Mouse (Mus musculus) erythroblast, embryonic 14.5 days (primary cell): Measurements from ENCODE around the gene AW549877. TPM values are rescaled to one million over a fixed set of nuclear protein-coding genes. Genes with fewer than 3 reads are reported as not detected.

Source experiments
- H3K27me3 ChIP-seq: 2 replicates; pipeline ENCODE4 v1.6.1; 2012; ENCODE audit warnings: inconsistent platforms; ENCODE audit not compliant: control insufficient read depth
- H3K36me3 ChIP-seq: 2 replicates; pipeline ENCODE4 v1.6.1; 2012; ENCODE audit warnings: mild to moderate bottlenecking, inconsistent platforms; ENCODE audit not compliant: control insufficient read depth
- H3K4me1 ChIP-seq: 2 replicates; pipeline ENCODE4 v1.6.1; 2012; ENCODE audit warnings: inconsistent platforms; ENCODE audit not compliant: control insufficient read depth
- H3K4me3 ChIP-seq: replicated peaks from 2 replicates; pipeline ENCODE3; 2012; ENCODE audit warnings: moderate library complexity, mild to moderate bottlenecking, inconsistent platforms
- H3K9me3 ChIP-seq: 2 replicates; pipeline ENCODE4 v1.6.1; 2012; ENCODE audit warnings: low read length, inconsistent platforms, mixed read lengths; ENCODE audit not compliant: control insufficient read depth
- GATA1 ChIP-seq: IDR thresholded peaks from 2 replicates; pipeline ENCODE4 v1.6.1; 2012; ENCODE audit warnings: low read length, inconsistent platforms, mixed read lengths
- TAL1 ChIP-seq: IDR thresholded peaks from 3 replicates; pipeline ENCODE4 v1.6.1; 2012; ENCODE audit warnings: low read length, inconsistent platforms, mixed read lengths
- polyA plus RNA-seq: library from polyadenylated mRNA; stranded (reverse); fragments of >175 nt; gene quantifications from 2 replicates; pipeline ENCODE4 v1.2.3, GENCODE M21; 2012

Gene AW549877
- polyA plus RNA-seq, 1 experiment, result 0.01 TPM

DNA sequence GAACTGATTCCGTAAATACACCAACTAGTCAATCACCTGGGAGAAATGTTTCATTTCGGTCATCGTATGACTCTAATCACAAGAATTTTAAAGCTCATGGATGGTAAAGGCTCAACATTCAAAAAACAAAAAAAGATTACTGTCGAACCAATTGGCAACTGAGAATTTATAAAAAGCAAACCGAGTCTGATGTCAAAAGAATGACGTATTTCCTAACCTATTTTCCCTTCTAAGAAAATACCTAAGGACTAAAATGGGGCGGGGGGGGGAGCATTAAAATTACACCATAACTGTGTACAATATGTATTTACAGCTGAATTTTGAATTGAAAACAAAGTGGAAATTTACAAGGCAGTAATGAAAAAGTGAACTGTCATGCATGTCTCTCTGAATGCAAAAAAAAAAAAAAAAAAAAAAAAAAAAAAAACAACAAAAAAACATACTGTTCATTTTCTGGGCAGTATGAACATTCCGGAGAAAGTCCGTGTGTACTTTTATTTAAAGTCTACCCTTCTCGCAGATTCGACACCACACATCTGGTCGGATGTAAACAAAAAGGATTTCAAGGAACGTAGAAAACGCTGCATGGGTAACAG, 594 bp downstream of the AW549877 start:
- TF ChIP-seq GATA1 (no peak), TAL1 (no peak)
- H3K36me3 ChIP-seq, result peaks cover 21% of the 10 kb centered on the region
- no peaks in the 10 kb centered on the region for H3K27me3 ChIP-seq
- peak overlapping the region; percentile 99 for H3K4me3 ChIP-seq
- no peaks in the 10 kb centered on the region for H3K9me3 ChIP-seq
- peaks cover 24% of the 10 kb centered on the region for H3K4me1 ChIP-seq

DNA sequence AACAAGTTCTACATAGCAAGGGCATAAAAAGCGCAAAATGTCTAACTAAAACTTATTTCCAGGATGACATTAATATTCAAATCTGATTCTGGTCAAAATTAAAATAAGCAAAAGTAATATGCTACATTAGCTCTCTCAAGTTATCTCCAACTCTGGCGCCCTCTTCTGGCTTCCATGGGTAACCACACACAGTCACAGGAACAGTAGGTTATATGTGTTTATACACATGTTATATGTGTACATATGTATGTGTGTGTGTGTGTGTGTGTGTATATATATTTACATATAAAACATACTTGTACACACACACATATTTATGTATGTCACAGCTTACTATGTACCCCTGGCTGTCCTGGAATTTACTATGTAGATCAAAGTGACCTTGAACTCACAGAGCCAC, 7.6 kb downstream of the AW549877 start:
- TF ChIP-seq TAL1 (no peak), GATA1 (no peak)
- Histone ChIP-seq H3K36me3 (peaks cover 66% of the 10 kb centered on the region), H3K4me1 (no peaks in the 10 kb centered on the region), H3K9me3 (no peaks in the 10 kb centered on the region), H3K27me3 (no peaks in the 10 kb centered on the region), H3K4me3 (no peak overlapping the region)

DNA sequence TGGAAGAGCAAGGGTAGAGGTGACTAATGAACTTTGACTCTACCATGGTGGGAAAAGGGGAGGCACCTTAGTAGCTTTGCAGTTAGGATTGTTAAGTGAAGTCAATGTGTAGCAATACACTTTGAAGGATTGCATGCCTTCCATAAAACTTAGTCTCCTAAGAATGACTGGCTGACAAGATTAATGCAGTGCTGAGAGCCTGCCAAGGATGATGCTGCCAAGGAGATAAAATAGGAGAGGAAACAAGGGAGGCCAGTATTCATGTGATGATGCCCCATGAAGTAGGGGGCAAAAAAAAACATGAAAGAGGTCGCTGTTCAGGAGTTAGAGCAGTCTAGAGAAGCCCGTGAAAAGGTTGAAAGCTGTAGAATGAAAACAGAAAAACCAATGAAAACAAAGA, 10.7 kb downstream of the AW549877 start:
- no peak for TF ChIP-seq TAL1
- TF ChIP-seq GATA1, result no peak
- peaks cover 49% of the 10 kb centered on the region for H3K36me3 ChIP-seq
- H3K4me1 ChIP-seq, result peaks cover 3% of the 10 kb centered on the region
- H3K9me3 ChIP-seq, result no peaks in the 10 kb centered on the region
- H3K4me3 ChIP-seq, result no peak overlapping the region
- H3K27me3 ChIP-seq, result no peaks in the 10 kb centered on the region

DNA sequence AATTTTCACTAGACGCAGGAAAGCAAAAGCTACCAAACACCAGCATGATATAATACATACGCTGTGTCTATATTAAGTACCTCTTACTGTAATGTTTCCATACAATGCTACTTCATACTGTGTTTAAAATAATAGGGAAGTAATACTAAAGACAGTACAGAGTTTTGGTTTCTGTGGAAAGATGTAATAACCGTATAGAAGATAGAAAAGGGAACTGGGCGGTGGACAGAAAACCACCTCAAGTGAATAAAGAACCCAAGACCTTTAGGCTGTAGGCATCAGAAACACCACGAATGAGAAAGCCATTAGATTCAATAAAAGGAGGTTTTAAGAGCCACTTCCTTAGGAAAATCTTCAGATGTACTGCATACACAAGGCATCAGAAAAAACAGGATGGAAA, 12.8 kb downstream of the AW549877 start:
- Histone ChIP-seq H3K4me3 (no peak overlapping the region), H3K27me3 (no peaks in the 10 kb centered on the region), H3K9me3 (no peaks in the 10 kb centered on the region), H3K36me3 (peaks cover 38% of the 10 kb centered on the region), H3K4me1 (peaks cover 13% of the 10 kb centered on the region)
- TF ChIP-seq GATA1, result no peak
- no peak for TF ChIP-seq TAL1

DNA sequence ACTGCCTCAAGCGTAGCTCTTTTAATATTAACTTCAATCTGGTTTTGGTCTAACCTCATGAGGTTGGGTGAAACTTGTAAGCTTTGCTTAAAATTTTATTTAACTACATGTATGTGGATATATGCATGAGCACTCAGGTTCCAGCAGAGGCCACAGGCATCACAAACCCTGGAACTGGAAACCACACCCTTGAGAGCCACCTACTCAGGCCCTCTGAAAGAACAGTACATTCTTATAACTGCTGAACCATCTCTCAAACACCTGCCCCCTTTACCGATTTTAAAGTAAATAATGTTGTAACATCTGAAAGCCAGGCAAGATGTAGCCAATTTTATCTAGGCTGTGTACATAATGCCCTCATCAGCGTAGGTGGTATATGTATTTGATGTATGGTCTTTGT, 15.7 kb downstream of the AW549877 start:
- Histone ChIP-seq H3K4me1 (peaks cover 13% of the 10 kb centered on the region), H3K9me3 (no peaks in the 10 kb centered on the region), H3K36me3 (peaks cover 21% of the 10 kb centered on the region), H3K27me3 (no peaks in the 10 kb centered on the region), H3K4me3 (no peak overlapping the region)
- TF ChIP-seq TAL1 (no peak), GATA1 (no peak)

DNA sequence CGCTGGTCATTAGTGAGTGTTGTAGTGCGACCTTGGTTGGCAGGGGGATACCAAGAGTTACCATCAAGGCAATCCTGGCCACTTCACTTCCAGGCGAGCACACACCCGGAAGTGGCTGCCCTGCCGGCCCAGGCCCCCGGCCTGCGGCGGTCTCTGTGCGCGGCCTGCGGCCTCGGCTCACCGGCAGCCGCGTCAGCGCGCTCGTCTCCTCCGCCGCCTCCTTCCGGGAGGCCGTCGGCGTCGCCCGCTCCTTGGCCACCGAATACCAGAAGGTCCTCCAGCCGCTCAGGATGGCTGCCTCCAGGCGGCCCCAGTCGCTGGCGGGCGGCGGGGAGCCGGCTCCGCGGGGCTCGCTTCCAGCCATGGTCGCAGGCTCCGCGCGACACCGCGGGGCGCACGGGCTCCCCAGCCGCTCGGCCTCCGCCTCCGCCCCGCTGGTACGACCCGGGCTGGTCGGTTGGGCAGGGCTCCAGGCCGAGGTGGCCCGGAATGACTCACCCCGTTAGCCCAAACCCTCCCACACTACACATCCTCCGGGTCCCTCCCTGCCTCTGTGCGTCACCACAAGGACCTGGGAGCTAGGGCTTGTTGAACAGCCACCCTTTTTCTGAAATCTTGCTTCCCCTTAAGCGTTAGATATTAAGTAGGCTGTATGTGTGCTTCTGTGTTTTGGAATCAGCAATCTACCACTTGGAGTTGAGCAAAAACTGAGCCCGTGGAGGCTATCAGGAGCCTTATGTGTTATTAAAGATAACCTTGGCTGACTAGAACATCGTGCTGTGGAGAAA, 16.3 kb downstream of the AW549877 start, which contains the start of gene Fbxo4:
Gene Fbxo4, minus strand, starts transcription at position 513 of the 788 bp plus-strand sequence.
- no peaks in the 10 kb centered on the region for H3K9me3 ChIP-seq
- no peaks in the 10 kb centered on the region for H3K27me3 ChIP-seq
- peaks cover 15% of the 10 kb centered on the region for H3K36me3 ChIP-seq
- no peak for TF ChIP-seq GATA1
- no peak for TF ChIP-seq TAL1
- H3K4me1 ChIP-seq, result peaks cover 13% of the 10 kb centered on the region
- peak within 1 kb of the TSS; percentile 68 for H3K4me3 ChIP-seq

DNA sequence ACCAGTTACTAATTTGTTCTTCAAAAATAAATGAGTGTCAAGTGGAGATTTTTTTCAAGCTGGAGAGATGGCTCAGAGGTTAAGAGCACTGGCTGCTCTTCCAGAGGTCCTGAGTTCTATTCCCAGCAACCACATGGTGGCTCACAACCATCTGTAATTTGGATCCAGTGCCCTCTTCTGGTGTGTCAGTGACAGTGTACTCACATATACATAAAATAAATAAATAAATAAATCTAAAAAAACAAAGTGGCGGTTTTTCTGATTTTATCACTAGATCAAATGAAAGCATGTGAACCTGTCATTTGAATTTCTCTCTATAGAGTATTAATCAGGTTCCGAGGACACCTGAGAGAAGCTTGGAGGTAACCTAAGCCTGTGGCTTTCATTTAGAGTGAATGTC, 17.3 kb downstream of the AW549877 start:
- Histone ChIP-seq H3K4me1 (peaks cover 13% of the 10 kb centered on the region), H3K9me3 (no peaks in the 10 kb centered on the region), H3K27me3 (no peaks in the 10 kb centered on the region), H3K4me3 (no peak overlapping the region), H3K36me3 (peaks cover 5% of the 10 kb centered on the region)
- TF ChIP-seq GATA1, result no peak

DNA sequence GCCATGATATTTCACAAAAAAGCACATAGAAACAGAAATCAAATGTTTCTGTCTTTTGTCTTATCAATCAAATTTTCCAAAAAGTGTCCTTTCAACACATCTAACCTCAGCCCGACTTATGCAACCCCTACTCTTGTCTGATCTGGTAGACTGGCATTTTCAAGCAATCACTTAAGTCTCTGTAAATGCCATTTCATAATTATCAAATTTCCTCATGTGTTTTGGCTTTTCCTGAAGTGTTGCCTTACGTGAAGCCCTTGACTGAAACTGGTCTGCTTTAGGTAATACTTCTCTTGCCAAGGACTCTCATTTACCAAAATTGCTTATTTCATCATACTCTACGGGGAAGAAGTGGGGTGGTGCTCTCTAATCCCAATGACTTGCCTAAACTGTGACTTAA, 22.2 kb downstream of the AW549877 start:
- TF ChIP-seq GATA1 (no peak), TAL1 (no peak)
- H3K9me3 ChIP-seq, result no peaks in the 10 kb centered on the region
- no peak overlapping the region for H3K4me3 ChIP-seq

DNA sequence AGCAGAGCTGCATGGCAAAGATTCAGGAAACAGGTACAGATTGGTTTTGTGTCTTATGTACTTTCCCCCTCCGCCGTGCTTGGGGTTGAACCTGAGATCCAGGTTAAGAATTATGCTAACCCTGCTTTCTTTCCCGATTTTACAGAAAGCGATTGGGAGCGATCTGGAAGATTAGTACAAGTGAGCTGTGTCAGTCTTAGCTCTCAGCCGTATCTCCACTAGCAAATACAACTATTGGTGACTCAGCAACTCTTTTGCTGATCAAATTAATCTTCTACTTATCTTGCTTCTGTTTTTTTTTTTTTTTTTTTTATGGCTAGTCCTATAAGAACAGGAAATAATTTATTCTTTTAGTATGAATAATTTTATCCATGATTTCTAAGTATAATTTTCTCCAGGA, 25.4 kb downstream of the AW549877 start:
- Histone ChIP-seq H3K9me3 (no peaks in the 10 kb centered on the region), H3K36me3 (no peaks in the 10 kb centered on the region), H3K27me3 (no peaks in the 10 kb centered on the region), H3K4me3 (no peak overlapping the region), H3K4me1 (no peaks in the 10 kb centered on the region)
- TF ChIP-seq TAL1, result no peak
- no peak for TF ChIP-seq GATA1

More for the DNA sequence above, 22.2 kb downstream of the AW549877 start:
- no peaks in the 10 kb centered on the region for H3K36me3 ChIP-seq
- no peaks in the 10 kb centered on the region for H3K4me1 ChIP-seq
- no peaks in the 10 kb centered on the region for H3K27me3 ChIP-seq

DNA sequence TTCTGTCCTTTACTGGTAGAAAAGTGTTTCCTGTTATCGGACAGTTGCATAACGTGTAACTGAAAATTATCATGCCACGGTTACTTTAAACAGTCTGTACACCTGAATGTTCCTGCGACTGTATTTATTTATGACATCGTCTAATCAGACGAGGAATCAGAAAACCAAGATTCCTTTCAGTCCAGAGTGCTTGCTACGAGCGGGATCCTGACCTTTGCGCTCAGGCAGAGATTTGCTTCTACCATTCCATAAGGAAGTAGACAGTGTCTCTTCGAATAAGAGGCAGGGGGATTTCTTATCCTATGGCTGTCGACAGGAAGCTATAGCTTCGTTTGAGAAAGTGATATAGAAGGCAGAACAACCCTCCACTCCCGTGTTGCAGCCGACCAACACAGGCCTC, 25.8 kb downstream of the AW549877 start:
- Histone ChIP-seq H3K27me3 (no peaks in the 10 kb centered on the region), H3K36me3 (no peaks in the 10 kb centered on the region), H3K4me3 (no peak overlapping the region), H3K4me1 (no peaks in the 10 kb centered on the region), H3K9me3 (no peaks in the 10 kb centered on the region)
- no peak for TF ChIP-seq TAL1
- TF ChIP-seq GATA1, result no peak
